Mouse (Mus musculus): ENCODE data around the gene Sash1.

DNA sequence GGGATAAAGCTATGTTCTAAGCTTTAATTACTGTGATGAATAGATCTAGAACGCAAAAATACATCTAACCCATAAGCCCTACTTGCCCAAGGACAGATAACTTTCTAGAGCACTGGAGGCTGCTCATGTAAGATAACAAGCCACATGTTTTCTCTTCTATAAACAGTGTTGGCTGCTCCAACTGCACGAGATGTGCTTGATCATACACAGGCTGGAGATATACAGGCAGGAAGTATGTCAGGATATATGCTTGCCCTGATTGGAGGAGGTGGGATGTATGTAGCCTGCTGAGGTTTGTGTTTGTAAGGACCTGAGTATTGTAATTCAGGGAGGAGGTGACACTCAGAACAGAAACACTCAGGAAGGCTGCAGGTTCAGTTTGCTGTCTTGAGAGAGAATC is 31.9 kb upstream of the Sash1 start:
- TF ChIP-seq FOSL1 (IDR thresholded peaks at IDR 0.05; ENCODE audit: insufficient read depth, low read length, poor library complexity, severe bottlenecking): no peak
- no peak for TF ChIP-seq CTCF (IDR thresholded peaks at IDR 0.05; ENCODE audit: control insufficient read depth, insufficient read depth, insufficient read length)
- TF ChIP-seq MYOD1 (IDR thresholded peaks at IDR 0.05; ENCODE audit: control insufficient read depth, insufficient read length, low read depth): no peak
- TF ChIP-seq CEBPB (IDR thresholded peaks at IDR 0.05; ENCODE audit: low read depth): no peak
- no peak for TF ChIP-seq MAX (IDR thresholded peaks at IDR 0.05)
- no peak for TF ChIP-seq USF1 (IDR thresholded peaks at IDR 0.05; ENCODE audit: low read depth)

Measured in C2C12 (cell line).